Mouse (Mus musculus) hindlimb bud, embryonic 11.5 days (tissue): Measurements from ENCODE around the gene Wdr20.

ENCODE experiments used
- DNase-seq: peaks from one replicate; pipeline ENCODE4 v3.0.0-alpha.2; 2012; ENCODE audit warnings: low read depth, low spot score; ENCODE audit errors: extremely low spot score

Wdr20 gene

GRCm38 (mm10) chr12:110850010-110850928, 112.5 kb downstream of the Wdr20 start, which contains the start of gene Zfp839:
Zfp839 (plus strand) TSS chr12:110850253.
- DNase-seq: no peak

GRCm38 (mm10) chr12:110850929-110851256, 113.1 kb downstream of the Wdr20 start:
- DNase-seq: no peak

GRCm38 (mm10) chr12:110851414-110851813, 113.7 kb downstream of the Wdr20 start:
- no peak for DNase-seq

- DNase-seq: no peak
These were observed 114.2 kb downstream of the Wdr20 start for GRCm38 (mm10) chr12:110851923-110852322.
